Mouse (Mus musculus) neutrophil, adult 5-6 weeks (primary cell): ENCODE data around the gene Nkg7. TPM values are rescaled to one million over a fixed set of nuclear protein-coding genes. Genes with fewer than 3 reads are reported as not detected.

Source experiments
- ATAC-seq: fragments of 151-379, 151-347 bp; 2 replicates; pipeline ENCODE4 v1.8.0; 2017; ENCODE audit warnings: mild to moderate bottlenecking, moderate TSS enrichment; ENCODE audit not compliant: insufficient number of reproducible peaks, poor library complexity, low FRiP score, severe bottlenecking; ENCODE audit errors: extremely low read depth
- total RNA-seq: library from RNA; stranded (forward); fragments of 200-1000 nt; gene quantifications from 2 replicates; pipeline ENCODE4 v1.2.3, GENCODE M21; 2017

Nkg7 gene
- total RNA-seq, 1 experiment from 2014 or later: 10.7 TPM

DNA sequence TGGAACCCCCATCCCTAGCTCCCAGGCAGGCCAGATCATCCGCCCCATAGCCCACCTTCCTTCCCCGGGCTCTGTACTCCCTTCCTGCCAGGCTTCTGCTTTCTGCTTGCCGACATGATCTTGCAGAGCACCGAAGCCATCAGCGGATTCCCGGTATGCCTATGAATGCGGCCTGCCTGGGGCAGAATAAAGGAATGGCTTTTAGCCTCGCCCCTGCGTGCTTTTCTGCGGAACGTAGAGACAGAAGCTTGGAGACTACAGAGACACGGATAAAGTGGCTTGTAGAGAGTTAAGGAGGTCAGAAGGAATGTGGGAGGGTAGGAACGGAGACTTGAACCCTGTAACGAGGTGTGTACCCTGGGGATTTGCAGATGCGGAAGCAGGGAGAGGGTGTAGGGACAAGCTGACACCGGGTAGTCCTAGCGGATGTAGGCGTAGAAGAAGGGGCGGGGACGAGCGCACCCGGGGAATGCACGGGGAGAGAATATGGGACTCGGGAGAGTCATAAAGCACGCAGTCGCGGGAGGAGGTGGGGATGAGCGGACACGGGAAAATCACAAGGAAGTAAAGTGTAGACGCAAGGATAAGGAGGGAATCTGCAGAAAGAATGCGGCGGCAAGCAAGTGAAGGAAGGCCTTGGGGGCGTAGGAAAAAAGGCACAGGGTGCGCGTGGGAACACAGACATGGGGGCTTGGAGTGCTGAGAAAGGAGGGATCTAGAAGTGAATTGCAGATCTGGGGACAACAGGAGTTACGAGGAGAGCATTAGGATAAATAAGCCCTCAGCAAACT lies 6.4 kb downstream of the Nkg7 start:
- ATAC-seq: peak; percentile 68

GRCm38 (mm10) chr7:43443917-43444293 lies 7.0 kb downstream of the Nkg7 start, which contains the start of the genes Etfb and Gm45233:
Gene Etfb, plus strand, starts transcription at chr7:43444083.
Gene Gm45233, plus strand, starts transcription at chr7:43444128.
- peak; percentile 90 for ATAC-seq

DNA sequence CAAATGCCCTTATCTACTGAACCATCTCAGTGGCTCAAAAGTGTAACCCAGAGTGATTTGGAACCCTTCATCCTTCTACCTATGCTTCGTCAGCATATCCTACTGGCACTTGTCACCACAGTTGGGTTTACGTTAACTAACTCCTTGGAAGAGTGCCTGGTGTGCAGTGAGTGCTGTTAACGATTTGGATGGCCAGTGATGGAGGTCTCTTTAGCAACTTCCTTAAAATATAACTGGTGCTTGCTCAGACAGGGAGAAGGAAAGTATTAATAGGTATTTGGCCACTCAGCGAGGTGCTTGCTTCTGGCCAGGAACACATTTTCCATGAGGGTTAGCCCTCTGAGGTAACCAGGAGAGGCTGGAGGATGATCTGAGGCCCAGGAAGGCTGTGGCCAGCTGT lies 10.9 kb downstream of the Nkg7 start:
- no peak for ATAC-seq

DNA sequence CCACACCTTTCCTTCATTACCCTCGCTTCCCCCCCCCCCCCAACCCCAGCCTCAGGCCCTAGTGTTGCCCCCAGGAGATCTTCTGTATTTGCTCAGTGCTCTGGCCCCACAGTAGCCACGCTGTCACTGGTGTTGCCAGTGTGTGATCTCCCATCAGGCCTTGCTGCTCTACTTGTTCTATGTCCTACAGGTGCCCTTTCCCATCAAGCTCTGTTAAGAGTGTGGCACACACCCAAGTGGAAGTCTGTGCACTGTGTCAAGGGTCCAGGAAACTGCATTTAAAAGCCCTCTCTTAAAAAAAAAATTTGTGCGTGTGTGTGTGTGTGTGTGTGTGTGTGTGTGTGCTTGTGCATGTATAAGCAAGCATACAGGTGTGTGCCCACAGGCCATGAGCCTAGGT lies 11.4 kb downstream of the Nkg7 start:
- ATAC-seq: no peak

DNA sequence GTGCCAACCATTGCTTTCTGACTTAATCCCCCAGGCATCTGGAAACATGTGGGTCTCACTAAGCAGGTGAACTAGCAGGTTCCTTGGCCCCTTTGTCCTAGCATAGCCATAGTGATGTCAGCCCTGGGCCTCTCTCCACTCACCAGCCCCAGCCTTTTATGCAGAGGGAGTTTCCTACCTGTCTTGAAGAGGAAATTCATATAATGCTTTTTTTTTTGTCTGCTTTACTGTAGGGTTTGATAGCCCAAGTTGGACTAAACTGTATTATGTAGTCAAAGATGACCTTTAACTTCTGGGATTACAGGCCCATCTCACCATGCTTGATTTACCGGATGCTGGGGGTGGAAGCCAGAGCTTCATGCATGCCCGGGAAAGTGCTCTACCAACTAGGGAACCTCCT lies 12.9 kb downstream of the Nkg7 start:
- ATAC-seq: no peak

- ATAC-seq: no peak
These were observed 14.9 kb downstream of the Nkg7 start for GRCm38 (mm10) chr7:43451726-43452125.

GRCm38 (mm10) chr7:43452609-43453008 lies 15.7 kb downstream of the Nkg7 start:
- peak; percentile 77 for ATAC-seq

DNA sequence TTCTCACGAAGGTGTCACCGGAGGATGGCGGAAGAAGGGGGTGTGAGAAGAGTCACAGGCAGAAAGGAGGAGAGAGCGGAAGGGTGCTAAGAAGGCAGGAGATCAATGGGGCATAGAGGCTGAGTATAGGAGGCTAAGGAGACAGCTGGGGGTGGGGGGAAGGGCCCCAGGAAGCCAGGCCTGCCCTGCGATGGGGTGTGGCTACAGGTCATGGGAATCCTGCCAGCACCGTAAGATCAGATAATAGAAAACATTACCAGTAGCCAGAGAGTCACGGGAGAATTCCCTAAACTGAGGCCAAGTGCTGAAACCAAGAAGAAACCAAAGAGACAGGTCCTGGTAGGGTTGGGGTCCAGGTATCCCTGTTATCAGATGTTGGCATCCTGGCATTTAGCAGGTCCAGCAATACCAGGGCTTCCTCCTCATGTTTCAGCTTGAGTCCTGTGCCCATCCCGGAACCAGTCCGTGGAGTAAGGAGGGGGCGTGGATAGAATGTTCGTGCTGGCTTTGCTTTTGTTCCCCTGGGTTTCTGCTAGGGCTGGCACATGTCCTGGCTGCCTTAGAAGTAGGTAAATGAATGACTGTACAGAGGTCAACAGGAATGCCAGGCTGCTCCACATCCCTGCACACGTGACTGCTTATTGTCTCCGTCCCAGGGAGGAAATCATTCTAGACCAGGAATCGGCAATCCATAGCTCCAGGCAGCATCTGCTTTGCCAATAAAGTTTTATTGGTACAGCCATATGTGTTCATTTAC lies 16.9 kb downstream of the Nkg7 start:
- ATAC-seq: no peak

- ATAC-seq: no peak
These were observed 17.5 kb downstream of the Nkg7 start for GRCm38 (mm10) chr7:43454371-43454770.

DNA sequence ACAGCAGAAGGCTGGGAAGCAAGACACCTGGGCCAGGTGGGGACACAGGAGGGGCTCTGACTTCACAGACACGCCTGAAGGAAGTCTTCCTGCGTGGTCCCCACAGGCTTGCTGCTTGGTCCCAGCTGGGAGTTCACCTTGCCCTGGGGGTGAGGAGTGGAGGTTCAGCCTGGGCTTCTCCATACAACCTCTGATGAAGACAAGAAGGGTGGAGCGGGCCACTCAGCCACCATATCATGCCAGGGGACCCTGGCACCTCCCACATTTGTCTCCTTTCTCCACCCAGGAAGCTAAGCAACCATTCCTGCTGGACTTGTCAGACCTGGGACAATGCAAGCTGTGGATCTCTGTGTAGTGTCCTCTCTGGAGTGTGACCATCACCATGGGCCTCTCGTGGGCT lies 26.0 kb downstream of the Nkg7 start, which contains the start of gene Vsig10l:
Vsig10l (plus strand) TSS at position 301 of the 400 bp plus-strand sequence.
- ATAC-seq: no peak

DNA sequence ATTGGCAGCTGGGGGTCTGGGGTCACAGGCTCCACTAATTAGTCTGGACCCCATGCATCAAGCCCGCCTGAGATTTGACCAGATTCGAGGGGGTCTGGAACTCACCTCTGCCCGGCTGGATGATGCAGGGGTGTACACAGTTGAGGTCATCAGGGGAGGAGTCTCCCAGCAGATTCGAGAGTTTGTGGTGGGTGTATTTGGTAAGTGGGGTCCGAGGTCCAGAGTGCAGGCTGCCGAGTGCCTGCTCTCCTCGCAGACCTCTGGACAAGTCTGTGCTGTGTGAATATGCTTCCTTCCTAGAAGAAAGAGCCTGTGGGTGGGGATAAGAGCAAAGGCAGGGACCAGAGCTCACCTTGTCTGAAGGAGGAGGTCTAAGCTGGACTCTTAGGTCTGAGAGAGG lies 27.1 kb downstream of the Nkg7 start:
- ATAC-seq: no peak

DNA sequence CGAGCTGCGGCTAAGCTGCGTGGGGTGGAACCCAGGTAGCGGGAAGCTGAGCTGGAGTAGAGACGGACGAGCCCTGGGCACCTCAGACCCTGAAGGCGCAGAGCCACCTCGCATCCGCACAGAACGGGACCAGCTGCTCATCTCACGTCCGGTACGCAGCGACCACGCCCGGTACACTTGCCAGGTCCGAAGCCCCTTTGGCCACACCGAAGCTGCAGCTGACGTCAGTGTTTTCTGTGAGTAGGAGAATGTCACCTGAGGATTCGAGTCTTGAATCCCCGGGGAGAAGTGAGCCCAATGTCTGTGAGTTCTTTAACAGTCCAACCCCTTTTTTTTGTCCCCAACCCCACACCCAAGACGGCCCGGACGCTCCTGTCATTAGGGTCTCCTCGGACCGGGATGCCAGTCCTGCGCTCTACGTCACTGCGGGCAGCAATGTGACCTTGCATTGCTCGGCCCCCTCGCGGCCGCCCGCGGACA lies 28.0 kb downstream of the Nkg7 start:
- ATAC-seq: no peak

- ATAC-seq: peak; percentile 85
These were observed 28.6 kb downstream of the Nkg7 start for GRCm38 (mm10) chr7:43465344-43466098.

GRCm38 (mm10) chr7:43466099-43466694 lies 29.3 kb downstream of the Nkg7 start:
- peak; percentile 52 for ATAC-seq

GRCm38 (mm10) chr7:43470373-43470772 lies 33.5 kb downstream of the Nkg7 start:
- no peak for ATAC-seq

GRCm38 (mm10) chr7:43475706-43476105 lies 38.8 kb downstream of the Nkg7 start:
- no peak for ATAC-seq

DNA sequence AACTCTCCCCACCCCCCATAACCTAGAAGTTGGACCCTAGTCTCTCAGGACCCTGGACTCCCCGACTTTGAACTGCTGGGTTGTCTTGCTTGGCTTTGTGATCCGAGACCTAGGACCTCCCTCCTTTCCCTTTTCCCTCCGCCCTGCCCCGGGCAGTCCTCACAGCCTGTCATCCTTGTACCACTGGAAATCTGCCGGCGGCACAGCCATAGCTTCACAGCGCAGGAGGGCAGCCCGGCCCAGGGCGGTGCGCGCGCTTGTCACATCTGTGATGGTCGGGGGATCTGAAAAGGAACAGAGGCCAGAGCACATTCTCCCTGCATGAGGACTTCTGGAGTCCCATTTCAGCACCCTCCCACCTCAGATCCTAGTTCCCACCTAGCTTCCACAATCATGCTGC lies 39.5 kb downstream of the Nkg7 start:
- no peak for ATAC-seq

GRCm38 (mm10) chr7:43481191-43481590 lies 44.3 kb downstream of the Nkg7 start:
- no peak for ATAC-seq
